Comparison of ENCODE assay signal across 8 mouse cellular contexts in the genomic region with DNA sequence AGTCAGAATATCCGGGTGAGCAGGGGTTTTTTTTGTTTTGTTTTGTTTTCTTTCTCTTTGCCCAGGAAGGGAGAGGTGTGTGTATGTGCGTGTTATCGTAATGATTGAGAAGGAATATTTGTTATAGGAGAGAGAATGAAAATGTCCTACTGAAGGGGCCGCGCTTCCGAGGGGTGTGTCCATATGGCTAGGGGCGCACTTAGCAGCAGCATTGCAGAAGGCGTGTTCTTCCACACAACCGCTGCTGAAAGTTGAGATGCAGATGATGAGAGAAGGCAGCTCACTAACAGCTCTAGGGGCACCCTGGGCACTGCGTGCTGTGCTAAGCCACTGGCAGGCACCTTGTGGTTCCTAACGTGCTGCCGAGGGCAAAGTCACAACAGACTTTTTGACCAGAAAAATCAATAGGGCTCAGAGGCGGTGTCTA. TPM values are rescaled to one million over a fixed set of nuclear protein-coding genes. Genes with fewer than 3 reads are reported as not detected.
DNase-seq lines count a peak whose midpoint lies in the region; ATAC-seq and TF ChIP-seq lines count a peak whose summit lies in the region.

No protein-coding gene starts in this region.

- intact Hi-C loops in left cerebral cortex, adult 2 months (cut with DNase I), result loop anchor here (2.0 kb wide), 1 partner anchor 66 kb away; no protein-coding TSS in a partner anchor
- intact Hi-C loops in left cerebral cortex, postnatal 10 days (cut with DNase I), result no loop called here

- 4% methylated on average over 13 of the region's 13 CpGs for WGBS in heart, embryonic 16.5 days
- WGBS in limb, embryonic 10.5 days, result 6% methylated on average over 13 of the region's 13 CpGs
- WGBS in midbrain, embryonic 13.5 days, result 3% methylated on average over 13 of the region's 13 CpGs
- WGBS in thymus, adult 2 months, result under 1% methylated on average over 13 of the region's 13 CpGs

- no peak for ATAC-seq in heart, embryonic 16.5 days (replicated peaks; ENCODE audit: extremely low read depth, insufficient read depth, low FRiP score)
- no peak for ATAC-seq in midbrain, embryonic 13.5 days
- ATAC-seq in frontal cortex, adult (ENCODE audit: low TSS enrichment), result no peak

- peak overlapping the region; percentile 95 for H3K9ac ChIP-seq in heart, embryonic 16.5 days (ENCODE audit: low read length)
- H3K9ac ChIP-seq in midbrain, embryonic 13.5 days (replicated peaks), result peak overlapping the region; percentile 98

- H3K9me3 ChIP-seq in heart, embryonic 16.5 days (replicated peaks; ENCODE audit: control insufficient read depth, low read length), result no peaks in the 10 kb centered on the region
- H3K9me3 ChIP-seq in limb, embryonic 10.5 days (replicated peaks), result no peaks in the 10 kb centered on the region
- no peaks in the 10 kb centered on the region for H3K9me3 ChIP-seq in midbrain, embryonic 13.5 days

- H3K27me3 ChIP-seq in heart, embryonic 16.5 days (ENCODE audit: control insufficient read depth, insufficient read depth, low read length), result no peaks in the 10 kb centered on the region
- no peaks in the 10 kb centered on the region for H3K27me3 ChIP-seq in limb, embryonic 10.5 days (ENCODE audit: low read depth, poor library complexity, severe bottlenecking)
- no peaks in the 10 kb centered on the region for H3K27me3 ChIP-seq in midbrain, embryonic 13.5 days
- H3K27me3 ChIP-seq in thymus, adult 2 months (ENCODE audit: control insufficient read depth, insufficient read depth, low read length), result no peaks in the 10 kb centered on the region

- no peak overlapping the region for H3K27ac ChIP-seq in left cerebral cortex, adult 2 months
- peak overlapping the region; percentile 87; the same call in 1 of the 2 replicates for H3K27ac ChIP-seq in heart, embryonic 16.5 days (ENCODE audit: low read length)
- peak overlapping the region; percentile 94; the same call in 1 of the 2 replicates for H3K27ac ChIP-seq in limb, embryonic 10.5 days
- peak overlapping the region; percentile 95 for H3K27ac ChIP-seq in midbrain, embryonic 13.5 days
- H3K27ac ChIP-seq in thymus, adult 2 months (ENCODE audit: control insufficient read depth, insufficient read depth, low read length), result no peak overlapping the region

- TF ChIP-seq POLR2A in thymus, adult 2 months (IDR thresholded peaks at IDR 0.05; ENCODE audit: control insufficient read depth, extremely low read depth, insufficient read depth, low read length, poor library complexity), result no peak

- H3K4me1 ChIP-seq in heart, embryonic 16.5 days (ENCODE audit: control insufficient read depth, insufficient read depth, low read length), result peaks cover 17% of the 10 kb centered on the region
- H3K4me1 ChIP-seq in limb, embryonic 10.5 days, result peaks cover 20% of the 10 kb centered on the region
- peaks cover 39% of the 10 kb centered on the region for H3K4me1 ChIP-seq in midbrain, embryonic 13.5 days (replicated peaks)
- peaks cover 7% of the 10 kb centered on the region; the same call in 1 of the 2 replicates for H3K4me1 ChIP-seq in thymus, adult 2 months (replicated peaks; ENCODE audit: control insufficient read depth, insufficient read depth, low read length)

- H3K4me2 ChIP-seq in heart, embryonic 16.5 days (ENCODE audit: low read depth, low read length), result peak overlapping the region; percentile 97
- H3K4me2 ChIP-seq in midbrain, embryonic 13.5 days (replicated peaks), result peak overlapping the region; percentile 98

- H3K36me3 ChIP-seq in heart, embryonic 16.5 days (ENCODE audit: control insufficient read depth, insufficient read depth), result no peaks in the 10 kb centered on the region
- H3K36me3 ChIP-seq in limb, embryonic 10.5 days, result no peaks in the 10 kb centered on the region
- H3K36me3 ChIP-seq in midbrain, embryonic 13.5 days, result no peaks in the 10 kb centered on the region
- H3K36me3 ChIP-seq in thymus, adult 2 months (ENCODE audit: control insufficient read depth, insufficient read depth, low read length), result no peaks in the 10 kb centered on the region

- no peak for DNase-seq in left cerebral cortex, adult 2 months (ENCODE audit: extremely low spot score in 1 of 2, low spot score in 2 of 2)
- DNase-seq in left cerebral cortex, postnatal 10 days (ENCODE audit: extremely low spot score in 1 of 2, low spot score in 2 of 2), result no peak
- peak; percentile 70 for DNase-seq in embryo, embryonic 10 days (ENCODE audit: low spot score)
- DNase-seq in limb, embryonic 10.5 days (ENCODE audit: low spot score), result peak; percentile 51
- peak; percentile 36 for DNase-seq in thymus, adult 2 months

- peak overlapping the region; percentile 99 for H3K4me3 ChIP-seq in left cerebral cortex, adult 2 months
- peak overlapping the region; percentile 78 for H3K4me3 ChIP-seq in heart, embryonic 16.5 days (ENCODE audit: low read length)
- H3K4me3 ChIP-seq in limb, embryonic 10.5 days, result peak overlapping the region; percentile 88
- peak overlapping the region; percentile 96 for H3K4me3 ChIP-seq in midbrain, embryonic 13.5 days (replicated peaks)
- H3K4me3 ChIP-seq in thymus, adult 2 months (ENCODE audit: control insufficient read depth, insufficient read depth, low read length), result peak overlapping the region; percentile 79

- TF ChIP-seq CTCF in left cerebral cortex, adult 2 months (IDR thresholded peaks at IDR 0.05), result no peak
- no peak for TF ChIP-seq CTCF in thymus, adult 2 months (IDR thresholded peaks at IDR 0.05; ENCODE audit: borderline replicate concordance, control insufficient read depth, extremely low read depth, insufficient read depth, low read length, poor library complexity)

RNA-seq across cellular contexts. Expression of gene Rnf19b, which starts 1.1 kb away (rescaled TPM):
- 10 to 100 TPM; 52.6 to 57.7 TPM for total RNA-seq in left cerebral cortex, adult 2 months (2021)
- total RNA-seq in left cerebral cortex, postnatal 10 days (2021), result 10 to 100 TPM; 71.6 to 85.4 TPM
- 4.9 and 6.4 TPM in 2 replicates for polyA plus RNA-seq in heart, embryonic 16.5 days (2015; fragmentation: Nextera tagmentation; extraction: Ambion mirVana)
- 8.0 and 9.1 TPM in 2 replicates for polyA plus RNA-seq in limb, embryonic 10.5 days (2016; fragmentation: Nextera tagmentation; extraction: Ambion mirVana)
- 21.5 and 22.1 TPM in 2 replicates for polyA plus RNA-seq in midbrain, embryonic 13.5 days (2015; fragmentation: Nextera tagmentation; extraction: Ambion mirVana)
- 74.1 and 82.3 TPM in 2 replicates for polyA plus RNA-seq in thymus, adult 2 months (2012; rRNA removed)

RNA-seq across cellular contexts. Expression of gene Tmem54, which starts 46.2 kb away (rescaled TPM):
- not detected for total RNA-seq in left cerebral cortex, adult 2 months (2021)
- not detected for total RNA-seq in left cerebral cortex, postnatal 10 days (2021)
- 0.96 and 1.7 TPM in 2 replicates for polyA plus RNA-seq in heart, embryonic 16.5 days (2015; fragmentation: Nextera tagmentation; extraction: Ambion mirVana)
- polyA plus RNA-seq in limb, embryonic 10.5 days (2016; fragmentation: Nextera tagmentation; extraction: Ambion mirVana), result 6.8 and 7.3 TPM in 2 replicates
- not detected in 2 replicates for polyA plus RNA-seq in midbrain, embryonic 13.5 days (2015; fragmentation: Nextera tagmentation; extraction: Ambion mirVana)
- polyA plus RNA-seq in thymus, adult 2 months (2012; rRNA removed), result 3.9 and 5.5 TPM in 2 replicates

Comparison
In these comparisons a context has a peak if more than half of its experiments do, and no peak if none do; other contexts are left out.
1. DNase-seq: peak in embryo, embryonic 10 days (single experiment), limb, embryonic 10.5 days (single experiment) and thymus, adult 2 months (single experiment); none in left cerebral cortex, adult 2 months (0 of 2) and left cerebral cortex, postnatal 10 days (0 of 2).
2. H3K27ac ChIP-seq: peak in heart, embryonic 16.5 days (single experiment), limb, embryonic 10.5 days (single experiment) and midbrain, embryonic 13.5 days (single experiment); none in left cerebral cortex, adult 2 months (single experiment) and thymus, adult 2 months (single experiment).
3. Peak in every context shown above with its lines, with median percentiles within 50 percentile points of each other: H3K4me3 ChIP-seq.